Mouse (Mus musculus) hindbrain, embryonic 10.5 days (tissue): Measurements from ENCODE around the gene Phldb2. TPM values are rescaled to one million over a fixed set of nuclear protein-coding genes. Genes with fewer than 3 reads are reported as not detected.

Experiments used
- DNase-seq: peaks from one replicate; pipeline ENCODE4 v3.0.0-alpha.2; 2017; ENCODE audit warnings: low spot score
- H3K27ac ChIP-seq: fragments of 300-500 bp; sonication (generic); 2 replicates; pipeline ENCODE4 v1.5.1; 2016; ENCODE audit warnings: mild to moderate bottlenecking, moderate library complexity
- H3K27me3 ChIP-seq: fragments of 300-500 bp; sonication (generic); 2 replicates; pipeline ENCODE4 v1.6.1; 2016; ENCODE audit warnings: mild to moderate bottlenecking; ENCODE audit not compliant: poor library complexity, insufficient read depth, severe bottlenecking
- H3K36me3 ChIP-seq: fragments of 300-500 bp; sonication (generic); 2 replicates; pipeline ENCODE4 v1.6.1; 2016; ENCODE audit warnings: mild to moderate bottlenecking, moderate library complexity
- H3K4me1 ChIP-seq: fragments of 300-500 bp; sonication (generic); replicated peaks from 2 replicates; pipeline ENCODE4 v1.6.1; 2016; ENCODE audit warnings: mild to moderate bottlenecking
- H3K4me3 ChIP-seq: fragments of 300-500 bp; sonication (generic); 2 replicates; pipeline ENCODE4 v1.5.1; 2016; ENCODE audit warnings: mild to moderate bottlenecking, moderate library complexity
- H3K9me3 ChIP-seq: fragments of 300-500 bp; sonication (generic); 2 replicates; pipeline ENCODE4 v1.6.1; 2016; ENCODE audit warnings: mild to moderate bottlenecking, moderate library complexity
- WGBS: fragments of 180-500 bp; shearing (Covaris S2); methylation state at CpG from one replicate; pipeline ENCODE4 v1.1.7; 2016; 5-methylcytosine and 5-hydroxymethylcytosine counted together
- polyA plus RNA-seq: library from polyadenylated mRNA; unstranded; fragments of >200 nt; fragmentation: Nextera tagmentation; extraction: Ambion mirVana; gene quantifications from 2 replicates; pipeline ENCODE4 v1.2.1, GENCODE M21; 2016

The Phldb2 gene
- polyA plus RNA-seq, 1 experiment from 2014 or later, result 25.7 TPM

GRCm38 (mm10) chr16:45720022-45720630, 233.3 kb downstream of the Phldb2 start:
- no peaks in the 10 kb centered on the region for H3K27me3 ChIP-seq
- H3K4me1 ChIP-seq, result peaks cover 46% of the 10 kb centered on the region
- H3K36me3 ChIP-seq, result peaks cover 75% of the 10 kb centered on the region
- no peak overlapping the region for H3K27ac ChIP-seq
- 0 out of 2 replicates have a peak, but pooled peaks cover 2% of the 10 kb centered on the region for H3K9me3 ChIP-seq
- 90% methylated on average over 10 of the region's 10 CpGs for WGBS
- no peak for DNase-seq
- H3K4me3 ChIP-seq, result no peak overlapping the region

GRCm38 (mm10) chr16:45718296-45718695, 235.1 kb downstream of the Phldb2 start:
- Histone ChIP-seq H3K4me3 (no peak overlapping the region), H3K27me3 (no peaks in the 10 kb centered on the region), H3K9me3 (0 out of 2 replicates have a peak, but pooled peaks cover 2% of the 10 kb centered on the region), H3K36me3 (peaks cover 93% of the 10 kb centered on the region), H3K4me1 (peaks cover 36% of the 10 kb centered on the region), H3K27ac (no peak overlapping the region)
- DNase-seq, result no peak
- 93% methylated on average over 4 of the region's 4 CpGs for WGBS

DNA sequence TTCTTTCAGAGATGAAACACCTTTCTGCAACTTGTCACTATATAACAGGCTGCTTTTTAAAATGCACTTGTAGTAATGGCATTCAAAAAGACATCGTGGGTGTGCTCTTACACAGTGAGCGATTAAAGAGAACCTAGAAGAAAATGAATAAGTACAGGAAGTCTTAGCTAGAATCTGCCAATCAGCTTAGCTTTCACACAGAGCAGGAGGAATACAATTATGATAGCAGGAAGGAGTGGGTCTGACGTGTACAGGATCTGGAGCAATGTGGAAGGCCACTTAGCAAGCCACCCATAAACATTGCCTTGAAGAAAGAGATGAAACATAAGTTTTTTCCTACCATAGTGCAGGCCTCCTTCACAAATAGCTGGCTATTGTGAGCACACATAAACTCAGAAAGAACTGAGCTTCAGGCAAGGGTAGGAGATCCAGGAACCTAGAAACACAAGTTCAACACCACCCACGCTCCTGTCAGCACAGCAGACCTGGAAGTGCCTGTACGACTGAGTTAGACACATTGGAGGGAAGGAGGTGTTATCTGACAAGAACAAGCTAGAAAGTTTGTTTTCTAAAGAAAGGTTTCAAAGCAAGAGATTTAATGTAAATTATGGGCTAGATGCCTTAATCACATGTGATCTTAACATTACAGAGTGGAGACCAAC, 238.8 kb downstream of the Phldb2 start:
- Histone ChIP-seq H3K27ac (no peak overlapping the region), H3K9me3 (0 out of 2 replicates have a peak, but pooled peaks cover 2% of the 10 kb centered on the region), H3K4me1 (peaks cover 3% of the 10 kb centered on the region; the same call in 1 of the 2 replicates), H3K36me3 (peaks cover 98% of the 10 kb centered on the region), H3K4me3 (no peak overlapping the region), H3K27me3 (no peaks in the 10 kb centered on the region)
- no peak for DNase-seq
- WGBS, result 90% methylated on average over 5 of the region's 5 CpGs

GRCm38 (mm10) chr16:45713878-45714277, 239.5 kb downstream of the Phldb2 start:
- H3K36me3 ChIP-seq, result peaks cover 98% of the 10 kb centered on the region
- no peak overlapping the region for H3K27ac ChIP-seq
- no peak overlapping the region for H3K4me3 ChIP-seq
- no peak for DNase-seq
- 0 out of 2 replicates have a peak, but pooled peaks cover 2% of the 10 kb centered on the region for H3K9me3 ChIP-seq
- no peaks in the 10 kb centered on the region for H3K27me3 ChIP-seq
- peaks cover 3% of the 10 kb centered on the region; the same call in 1 of the 2 replicates for H3K4me1 ChIP-seq
- 85% methylated on average over 1 of the region's 1 CpGs for WGBS

DNA sequence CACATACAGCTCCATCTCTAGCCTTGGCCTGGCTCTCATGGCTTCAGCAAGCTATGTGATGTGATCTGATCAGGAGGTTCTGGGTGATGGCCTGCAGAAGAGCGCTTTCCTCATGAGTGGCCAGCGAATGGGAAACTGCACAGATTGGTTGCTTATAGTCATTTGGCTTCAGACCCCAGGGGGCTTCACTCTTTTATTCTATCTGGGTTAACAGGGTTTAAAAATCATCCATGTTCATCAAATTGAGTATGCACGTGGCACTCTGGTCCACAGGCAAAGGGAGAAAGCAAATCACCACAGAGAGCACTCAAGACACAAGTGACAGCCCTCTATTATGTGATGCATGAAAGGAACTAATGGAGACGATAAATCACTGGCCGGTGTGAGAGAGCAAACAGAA, 240.1 kb downstream of the Phldb2 start:
- 85% methylated on average over 5 of the region's 5 CpGs for WGBS

GRCm38 (mm10) chr16:45711263-45711662, 242.1 kb downstream of the Phldb2 start:
- Histone ChIP-seq H3K4me1 (peaks cover 3% of the 10 kb centered on the region; the same call in 1 of the 2 replicates), H3K36me3 (peaks cover 77% of the 10 kb centered on the region)
- WGBS, result 70% methylated on average over 7 of the region's 7 CpGs

More for the DNA sequence above, 240.1 kb downstream of the Phldb2 start:
- Histone ChIP-seq H3K27me3 (no peaks in the 10 kb centered on the region), H3K4me1 (peaks cover 3% of the 10 kb centered on the region; the same call in 1 of the 2 replicates), H3K27ac (no peak overlapping the region), H3K9me3 (0 out of 2 replicates have a peak, but pooled peaks cover 2% of the 10 kb centered on the region), H3K36me3 (peaks cover 97% of the 10 kb centered on the region), H3K4me3 (no peak overlapping the region)
- no peak for DNase-seq

GRCm38 (mm10) chr16:45699301-45699700, 254.1 kb downstream of the Phldb2 start:
- 82% methylated on average over 5 of the region's 5 CpGs for WGBS

More at GRCm38 (mm10) chr16:45711263-45711662, 242.1 kb downstream of the Phldb2 start:
- H3K27ac ChIP-seq, result no peak overlapping the region
- H3K9me3 ChIP-seq, result 0 out of 2 replicates have a peak, but pooled peaks cover 2% of the 10 kb centered on the region
- no peak for DNase-seq
- H3K4me3 ChIP-seq, result no peak overlapping the region
- no peaks in the 10 kb centered on the region for H3K27me3 ChIP-seq

DNA sequence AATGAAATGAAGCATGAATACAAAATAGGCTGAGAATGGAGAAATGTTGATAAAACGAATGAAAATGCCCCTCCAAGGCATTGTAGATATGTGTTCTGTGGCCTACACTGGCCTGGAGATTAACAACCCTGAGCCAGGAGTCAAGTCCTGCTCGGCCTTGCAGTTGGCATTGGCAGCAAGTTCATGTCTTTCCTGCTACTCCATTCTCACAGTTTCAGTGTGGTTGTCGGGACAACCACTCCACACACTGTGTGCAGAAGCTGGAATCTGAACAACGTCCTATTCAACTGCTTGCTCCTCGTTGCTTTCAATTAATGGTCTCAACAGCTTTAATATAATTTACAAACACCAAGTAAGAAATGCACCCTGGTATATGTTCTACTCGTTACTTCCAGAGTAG, 255.4 kb downstream of the Phldb2 start:
- Histone ChIP-seq H3K4me1 (0 out of 2 replicates have a peak, but pooled peaks cover 3% of the 10 kb centered on the region), H3K27me3 (no peaks in the 10 kb centered on the region), H3K4me3 (no peak overlapping the region), H3K9me3 (no peaks in the 10 kb centered on the region), H3K36me3 (no peaks in the 10 kb centered on the region), H3K27ac (no peak overlapping the region)
- no peak for DNase-seq
- WGBS, result 81% methylated on average over 6 of the region's 6 CpGs

More at GRCm38 (mm10) chr16:45699301-45699700, 254.1 kb downstream of the Phldb2 start:
- Histone ChIP-seq H3K4me3 (no peak overlapping the region), H3K9me3 (no peaks in the 10 kb centered on the region), H3K27ac (no peak overlapping the region), H3K27me3 (no peaks in the 10 kb centered on the region), H3K4me1 (0 out of 2 replicates have a peak, but pooled peaks cover 2% of the 10 kb centered on the region), H3K36me3 (no peaks in the 10 kb centered on the region)
- no peak for DNase-seq

Other genes starting within 250 kb of the Phldb2 start
- 193 and 362 TPM in 2 replicates for gene Tagln3, start 229.0 kb downstream of the Phldb2 start, polyA plus RNA-seq
- 42.2 and 46.3 TPM in 2 replicates for gene Abhd10, start 210.6 kb downstream of the Phldb2 start, polyA plus RNA-seq
- 3.0 and 3.3 TPM in 2 replicates for gene Plcxd2, start 56.6 kb upstream of the Phldb2 start, polyA plus RNA-seq
- gene Cd96, start 166.7 kb upstream of the Phldb2 start, polyA plus RNA-seq, result 0.10 TPM in 1 of 2 replicates, not detected in the other
- gene Gm4737, start 201.5 kb upstream of the Phldb2 start, polyA plus RNA-seq, result 2.7 and 3.6 TPM in 2 replicates